Mouse (Mus musculus) C2C12 (cell line): ENCODE results near the gene St3gal3.

ENCODE experiments used
- CTCF ChIP-seq: IDR thresholded peaks from one replicate; pipeline ENCODE4 v1.5.1; 2011; ENCODE audit not compliant: control insufficient read depth, insufficient read depth, insufficient read length
- MAX ChIP-seq: IDR thresholded peaks from one replicate; pipeline ENCODE4 v1.6.1; 2011; ENCODE audit warnings: mild to moderate bottlenecking, control low read depth
- MYOD1 ChIP-seq: IDR thresholded peaks from one replicate; pipeline ENCODE4 v1.6.1; 2011; ENCODE audit warnings: low read depth; ENCODE audit not compliant: control insufficient read depth, insufficient read length

- TF ChIP-seq CTCF (no peak), MAX (no peak), MYOD1 (no peak)
Observed at GRCm38 (mm10) chr4:118041145-118041544, 93.6 kb downstream of the St3gal3 start.
